8 mouse cellular contexts compared by ENCODE assay signal in genomic region chr10:93834394-93834745, GRCm38 (mm10). TPM values are rescaled to one million over a fixed set of nuclear protein-coding genes. Genes with fewer than 3 reads are reported as not detected.
DNase-seq lines count a peak whose midpoint lies in the region; ATAC-seq and TF ChIP-seq lines count a peak whose summit lies in the region.

No protein-coding gene starts in this region.

- H3K4me3 ChIP-seq in layer of hippocampus, adult 2 months: peak overlapping the region; percentile 41
- peak overlapping the region; percentile 67 for H3K4me3 ChIP-seq in embryonic facial prominence, embryonic 12.5 days
- H3K4me3 ChIP-seq in hindbrain, postnatal 0 days (ENCODE audit: low read length): peak overlapping the region; percentile 69
- H3K4me3 ChIP-seq in midbrain, embryonic 16.5 days (ENCODE audit: low read depth, low read length): peak overlapping the region; percentile 64

- H3K27ac ChIP-seq in layer of hippocampus, adult 2 months: no peak overlapping the region
- no peak overlapping the region for H3K27ac ChIP-seq in embryonic facial prominence, embryonic 12.5 days
- no peak overlapping the region for H3K27ac ChIP-seq in hindbrain, postnatal 0 days
- H3K27ac ChIP-seq in midbrain, embryonic 16.5 days (ENCODE audit: low read length): no peak overlapping the region

- peak overlapping the region; percentile 50; the same call in 1 of the 2 replicates for H3K9ac ChIP-seq in embryonic facial prominence, embryonic 12.5 days
- H3K9ac ChIP-seq in hindbrain, postnatal 0 days (replicated peaks; ENCODE audit: low read length): no peak overlapping the region; the same call in 1 of the 2 replicates
- H3K9ac ChIP-seq in midbrain, embryonic 16.5 days (ENCODE audit: low read depth, low read length): peak overlapping the region; percentile 61

- WGBS in embryonic facial prominence, embryonic 12.5 days: 4% methylated on average over 13 of the region's 13 CpGs
- WGBS in hindbrain, postnatal 0 days: 4% methylated on average over 13 of the region's 13 CpGs
- WGBS in midbrain, embryonic 16.5 days: 1% methylated on average over 13 of the region's 13 CpGs

- ATAC-seq in embryonic facial prominence, embryonic 12.5 days (ENCODE audit: insufficient number of reproducible peaks, insufficient read depth, low FRiP score, low TSS enrichment): no peak
- no peak for ATAC-seq in hindbrain, postnatal 0 days
- no peak for ATAC-seq in midbrain, embryonic 16.5 days

- H3K4me2 ChIP-seq in embryonic facial prominence, embryonic 12.5 days (replicated peaks): peak overlapping the region; percentile 96
- peak overlapping the region; percentile 97 for H3K4me2 ChIP-seq in hindbrain, postnatal 0 days (ENCODE audit: low read depth, low read length)
- peak overlapping the region; percentile 94 for H3K4me2 ChIP-seq in midbrain, embryonic 16.5 days (ENCODE audit: low read length)

- no peaks in the 10 kb centered on the region for H3K36me3 ChIP-seq in embryonic facial prominence, embryonic 12.5 days
- H3K36me3 ChIP-seq in hindbrain, postnatal 0 days (ENCODE audit: insufficient read depth, low read length): no peaks in the 10 kb centered on the region
- no peaks in the 10 kb centered on the region for H3K36me3 ChIP-seq in midbrain, embryonic 16.5 days (ENCODE audit: control insufficient read depth, insufficient read depth, low read length)

- DNase-seq in layer of hippocampus, adult 2 months (ENCODE audit: low spot score in 2 of 2): no peak
- no peak for DNase-seq in layer of hippocampus, adult 11-12 months (ENCODE audit: low spot score)
- no peak for DNase-seq in hindbrain, postnatal 0 days (ENCODE audit: low spot score)
- DNase-seq in urinary bladder, adult 2 months (ENCODE audit: low spot score): no peak
- no peak for DNase-seq in thymus, postnatal 25 days
- no peak for DNase-seq in cerebellum, adult 11 months

- peaks cover 9% of the 10 kb centered on the region; the same call in 1 of the 2 replicates for H3K4me1 ChIP-seq in embryonic facial prominence, embryonic 12.5 days
- H3K4me1 ChIP-seq in hindbrain, postnatal 0 days (ENCODE audit: insufficient read depth, low read length): no peaks in the 10 kb centered on the region
- peaks cover 12% of the 10 kb centered on the region for H3K4me1 ChIP-seq in midbrain, embryonic 16.5 days (ENCODE audit: control insufficient read depth, insufficient read depth, low read length)

- no peak for TF ChIP-seq CTCF in layer of hippocampus, adult 2 months (conservative IDR thresholded peaks at IDR 0.05)
- TF ChIP-seq CTCF in hindbrain, postnatal 0 days (IDR thresholded peaks at IDR 0.05; ENCODE audit: low read depth): no peak

- peaks cover 38% of the 10 kb centered on the region for H3K27me3 ChIP-seq in embryonic facial prominence, embryonic 12.5 days
- peaks cover 32% of the 10 kb centered on the region for H3K27me3 ChIP-seq in hindbrain, postnatal 0 days (ENCODE audit: insufficient read depth, low read length)
- H3K27me3 ChIP-seq in midbrain, embryonic 16.5 days (ENCODE audit: control insufficient read depth, insufficient read depth, low read depth, low read length): peaks cover 24% of the 10 kb centered on the region

- no peaks in the 10 kb centered on the region for H3K9me3 ChIP-seq in embryonic facial prominence, embryonic 12.5 days
- no peaks in the 10 kb centered on the region for H3K9me3 ChIP-seq in hindbrain, postnatal 0 days (ENCODE audit: low read length)
- no peaks in the 10 kb centered on the region for H3K9me3 ChIP-seq in midbrain, embryonic 16.5 days (replicated peaks; ENCODE audit: control insufficient read depth, low read length, poor library complexity, severe bottlenecking)

RNA-seq across cellular contexts. Expression of gene Usp44, which starts 3.0 kb away (rescaled TPM):
- not detected for total RNA-seq in layer of hippocampus, adult 2 months (2021)
- 2.1 and 2.5 TPM in 2 replicates for polyA plus RNA-seq in embryonic facial prominence, embryonic 12.5 days (2016; fragmentation: Nextera tagmentation; extraction: Ambion mirVana)
- 0.22 and 0.26 TPM in 2 replicates for total RNA-seq in hindbrain, postnatal 0 days (2014; rRNA removed)
- polyA plus RNA-seq in hindbrain, postnatal 0 days (2015; fragmentation: Nextera tagmentation; extraction: Ambion mirVana): 0.39 and 0.43 TPM in 2 replicates
- 0.14 and 0.30 TPM in 2 replicates for polyA plus RNA-seq in midbrain, embryonic 16.5 days (2015; fragmentation: Nextera tagmentation; extraction: Ambion mirVana)
- polyA plus RNA-seq in urinary bladder, adult 2 months (2012; rRNA removed): not detected in 2 replicates
